Mouse (Mus musculus) lung, embryonic 14.5 days (tissue): ENCODE data around the gene Acpp. TPM values are rescaled to one million over a fixed set of nuclear protein-coding genes. Genes with fewer than 3 reads are reported as not detected.

Experiments used
- ATAC-seq: fragments of 200-750 bp; cut with Nextera tagmentation; 2 replicates; pipeline ENCODE4 v1.8.0; 2017; ENCODE audit warnings: mild to moderate bottlenecking, moderate TSS enrichment, moderate library complexity; ENCODE audit not compliant: insufficient read depth
- DNase-seq: peaks from one replicate; pipeline ENCODE4 v3.0.0-alpha.2; 2015
- H3K27ac ChIP-seq: fragments of 300-500 bp; sonication (generic); 2 replicates; pipeline ENCODE4 v1.5.1; 2014; ENCODE audit warnings: low read depth, mild to moderate bottlenecking, moderate library complexity
- H3K27me3 ChIP-seq: fragments of 300-500 bp; sonication (generic); 2 replicates; pipeline ENCODE4 v1.6.1; 2014; ENCODE audit warnings: low read length, control low read depth; ENCODE audit not compliant: insufficient read depth
- H3K36me3 ChIP-seq: fragments of 300-500 bp; sonication (generic); 2 replicates; pipeline ENCODE4 v1.6.1; 2014; ENCODE audit warnings: control low read depth; ENCODE audit not compliant: insufficient read depth
- H3K4me1 ChIP-seq: fragments of 300-500 bp; sonication (generic); 2 replicates; pipeline ENCODE4 v1.6.1; 2014; ENCODE audit warnings: antibody characterized with exemption, control low read depth; ENCODE audit not compliant: insufficient read depth
- H3K4me2 ChIP-seq: fragments of 300-500 bp; sonication (generic); 2 replicates; pipeline ENCODE4 v1.6.1; 2014; ENCODE audit warnings: mild to moderate bottlenecking
- H3K4me3 ChIP-seq: fragments of 300-500 bp; sonication (generic); 2 replicates; pipeline ENCODE4 v1.5.1; 2014; ENCODE audit warnings: low read depth, low read length
- H3K9ac ChIP-seq: fragments of 300-500 bp; sonication (generic); 2 replicates; pipeline ENCODE4 v1.6.1; 2014
- H3K9me3 ChIP-seq: fragments of 300-500 bp; sonication (generic); 2 replicates; pipeline ENCODE4 v1.6.1; 2016; ENCODE audit warnings: low read depth, low read length, control low read depth
- CTCF ChIP-seq: IDR thresholded peaks from 2 replicates; pipeline ENCODE4 v1.5.1; 2016; ENCODE audit warnings: antibody characterized with exemption, low read depth
- WGBS: fragments of 180-500 bp; shearing (Covaris S2); extraction: QIAGEN DNeasy Blood & Tissue Kit; methylation state at CpG from one replicate; pipeline ENCODE4 v1.1.7; 2014; 5-methylcytosine and 5-hydroxymethylcytosine counted together
- polyA plus RNA-seq: library from polyadenylated mRNA; unstranded; fragments of >200 nt; fragmentation: Nextera tagmentation; extraction: Ambion mirVana; gene quantifications from 2 replicates; pipeline ENCODE4 v1.2.1, GENCODE M21; 2014

Gene Acpp
- polyA plus RNA-seq, 1 experiment from 2014 or later: 0.21 TPM

- peak; percentile 99 for DNase-seq
- peak within 1 kb of the TSS; percentile 83 for H3K9ac ChIP-seq
These were observed 74.7 kb downstream of the Acpp start, which contains the start of gene Dnajc13 for GRCm38 (mm10) chr9:104262823-104263352. Gene Dnajc13, minus strand, starts transcription at chr9:104262930.

GRCm38 (mm10) chr9:104262016-104262762 is 75.4 kb downstream of the Acpp start:
- Histone ChIP-seq H3K4me2 (peak overlapping the region; percentile 95), H3K4me1 (peaks cover 11% of the 10 kb centered on the region; the same call in 1 of the 2 replicates), H3K36me3 (no peaks in the 10 kb centered on the region), H3K27ac (peak overlapping the region; percentile 84), H3K27me3 (no peaks in the 10 kb centered on the region), H3K4me3 (peak overlapping the region; percentile 97), H3K9me3 (no peaks in the 10 kb centered on the region), H3K9ac (peak overlapping the region; percentile 83)
- WGBS: under 1% methylated on average over 45 of the region's 46 CpGs
- DNase-seq: peak; percentile 54
- ATAC-seq: peak; percentile 72
- TF ChIP-seq CTCF: no peak

More at GRCm38 (mm10) chr9:104262823-104263352, 74.7 kb downstream of the Acpp start, which contains the start of gene Dnajc13:
- TF ChIP-seq CTCF: no peak
- ATAC-seq: peak; percentile 98
- H3K36me3 ChIP-seq: no peaks in the 10 kb centered on the region
- H3K9me3 ChIP-seq: no peaks in the 10 kb centered on the region
- peak within 1 kb of the TSS; percentile 84 for H3K27ac ChIP-seq
- H3K4me2 ChIP-seq: peak within 1 kb of the TSS; percentile 95
- under 1% methylated on average over 60 of the region's 60 CpGs for WGBS
- H3K27me3 ChIP-seq: no peaks in the 10 kb centered on the region
- peaks cover 11% of the 10 kb centered on the region; the same call in 1 of the 2 replicates for H3K4me1 ChIP-seq
- H3K4me3 ChIP-seq: peak within 1 kb of the TSS; percentile 97

DNA sequence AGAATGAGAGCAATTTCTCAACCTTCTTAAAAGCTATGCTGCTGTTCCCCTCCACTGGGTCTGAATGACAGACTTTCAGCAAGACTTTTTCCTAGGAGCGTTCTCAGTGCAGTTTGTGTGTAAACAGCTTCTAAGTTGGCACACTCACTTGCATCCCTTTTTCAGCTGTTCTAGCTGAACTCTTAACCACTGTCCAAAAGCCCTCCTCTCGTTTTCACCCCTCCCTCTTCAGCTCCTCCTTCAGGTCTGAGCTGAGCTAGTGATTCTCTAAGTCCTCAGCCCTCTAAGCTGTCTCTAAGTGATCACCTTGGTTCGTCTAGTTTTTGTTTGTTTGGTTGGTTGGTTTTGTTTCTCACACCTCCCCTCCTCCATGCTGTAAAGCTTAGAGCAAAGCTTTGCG is 77.2 kb downstream of the Acpp start:
- peaks cover 11% of the 10 kb centered on the region; the same call in 1 of the 2 replicates for H3K4me1 ChIP-seq
- H3K4me3 ChIP-seq: no peak overlapping the region
- H3K4me2 ChIP-seq: no peak overlapping the region
- TF ChIP-seq CTCF: no peak
- H3K9me3 ChIP-seq: no peaks in the 10 kb centered on the region
- H3K36me3 ChIP-seq: no peaks in the 10 kb centered on the region
- DNase-seq (no peak), ATAC-seq (no peak)
- no peaks in the 10 kb centered on the region for H3K27me3 ChIP-seq
- no peak overlapping the region for H3K27ac ChIP-seq
- WGBS: 47% methylated on average over 4 of the region's 4 CpGs
- H3K9ac ChIP-seq: no peak overlapping the region

DNA sequence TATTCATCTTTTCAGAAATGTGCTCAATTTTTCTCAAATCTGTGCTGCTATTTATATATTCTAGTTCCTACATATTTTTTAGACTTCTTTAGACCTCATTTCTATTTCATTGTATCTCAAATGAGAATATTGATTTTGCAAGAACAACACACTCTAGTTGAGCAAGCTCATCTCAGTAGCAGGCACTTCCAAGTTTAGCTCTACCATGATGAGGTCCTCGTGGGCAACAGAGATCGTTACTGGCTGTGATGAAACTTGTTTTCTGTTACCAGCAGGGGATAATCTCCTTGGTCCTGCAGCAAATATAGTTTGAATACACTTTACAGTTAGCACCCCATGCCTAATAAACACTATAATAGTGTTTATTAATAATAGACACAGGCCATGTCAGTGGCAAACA is 81.5 kb downstream of the Acpp start:
- no peak for ATAC-seq
- no peak overlapping the region for H3K27ac ChIP-seq
- H3K4me3 ChIP-seq: no peak overlapping the region
- no peak for TF ChIP-seq CTCF
- DNase-seq: no peak
- no peak overlapping the region for H3K9ac ChIP-seq
- no peaks in the 10 kb centered on the region for H3K9me3 ChIP-seq
- WGBS: 74% methylated on average over 2 of the region's 2 CpGs
- H3K4me2 ChIP-seq: no peak overlapping the region
- H3K27me3 ChIP-seq: no peaks in the 10 kb centered on the region
- H3K36me3 ChIP-seq: no peaks in the 10 kb centered on the region
- peaks cover 2% of the 10 kb centered on the region; the same call in 1 of the 2 replicates for H3K4me1 ChIP-seq

DNA sequence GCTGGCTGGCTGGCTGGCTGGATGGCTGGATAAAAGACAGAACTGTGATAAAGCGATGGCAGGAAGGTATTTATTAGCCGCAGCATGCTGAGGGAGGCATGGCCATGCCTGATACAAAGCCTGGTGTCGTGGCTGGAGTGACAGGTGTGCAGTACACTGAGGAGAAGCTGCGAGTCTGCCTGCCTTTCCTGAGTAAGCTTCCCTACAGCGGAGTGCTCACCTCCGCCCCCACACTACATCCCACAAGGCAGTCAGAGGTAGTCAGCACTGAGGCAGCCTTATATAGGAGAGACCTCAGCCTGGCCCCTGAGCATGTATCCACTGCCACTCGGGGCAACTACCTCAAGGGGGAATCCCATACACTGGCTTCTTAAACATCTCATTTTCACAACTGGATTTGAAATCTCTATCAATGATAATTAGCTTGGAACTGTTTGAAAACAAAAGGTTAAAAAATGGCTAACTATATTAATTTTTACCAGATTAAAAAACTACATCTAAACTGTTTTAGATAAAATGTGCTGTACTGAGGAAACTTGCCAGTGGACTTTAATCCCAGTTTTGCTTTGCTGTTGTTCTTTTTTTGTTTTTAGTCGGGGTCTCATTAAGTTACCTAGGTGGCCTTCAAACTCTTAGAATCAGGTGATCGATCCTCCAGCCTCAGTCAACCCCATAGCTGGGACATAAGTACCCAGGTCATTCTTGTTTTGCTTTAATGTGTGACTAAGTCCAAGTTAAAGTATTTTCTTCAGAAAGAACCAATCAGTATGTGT is 83.0 kb downstream of the Acpp start:
- TF ChIP-seq CTCF: no peak
- Histone ChIP-seq H3K4me2 (no peak overlapping the region), H3K27me3 (no peaks in the 10 kb centered on the region), H3K9ac (no peak overlapping the region), H3K9me3 (no peaks in the 10 kb centered on the region), H3K36me3 (no peaks in the 10 kb centered on the region), H3K27ac (no peak overlapping the region), H3K4me1 (no peaks in the 10 kb centered on the region), H3K4me3 (no peak overlapping the region)
- 70% methylated on average over 9 of the region's 9 CpGs for WGBS
- ATAC-seq (no peak), DNase-seq (no peak)

DNA sequence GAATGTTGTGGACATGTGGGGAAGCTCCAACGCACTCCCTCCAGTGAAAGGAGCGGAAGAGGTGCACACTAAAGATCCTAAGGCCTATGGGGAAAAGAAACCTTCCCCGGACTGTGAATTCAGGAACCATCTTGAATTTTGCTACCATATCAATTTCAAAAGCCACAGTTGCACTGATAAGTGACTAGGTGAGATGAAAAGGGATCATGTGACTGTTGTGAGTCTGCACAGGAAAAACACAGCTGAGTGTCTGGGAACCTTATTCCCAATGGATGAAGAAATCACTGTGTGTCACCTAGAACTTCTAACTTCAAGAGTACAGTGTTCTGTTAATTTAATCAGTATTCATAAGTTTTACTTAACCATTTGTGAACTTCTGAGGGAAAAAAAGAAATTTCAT is 84.9 kb downstream of the Acpp start:
- H3K9ac ChIP-seq: no peak overlapping the region
- H3K27ac ChIP-seq: no peak overlapping the region
- no peaks in the 10 kb centered on the region for H3K4me1 ChIP-seq
- no peaks in the 10 kb centered on the region for H3K27me3 ChIP-seq
- no peaks in the 10 kb centered on the region for H3K9me3 ChIP-seq
- WGBS: 96% methylated on average over 3 of the region's 3 CpGs
- H3K4me3 ChIP-seq: no peak overlapping the region
- ATAC-seq (no peak), DNase-seq (no peak)
- TF ChIP-seq CTCF: no peak
- H3K36me3 ChIP-seq: no peaks in the 10 kb centered on the region
- no peak overlapping the region for H3K4me2 ChIP-seq

DNA sequence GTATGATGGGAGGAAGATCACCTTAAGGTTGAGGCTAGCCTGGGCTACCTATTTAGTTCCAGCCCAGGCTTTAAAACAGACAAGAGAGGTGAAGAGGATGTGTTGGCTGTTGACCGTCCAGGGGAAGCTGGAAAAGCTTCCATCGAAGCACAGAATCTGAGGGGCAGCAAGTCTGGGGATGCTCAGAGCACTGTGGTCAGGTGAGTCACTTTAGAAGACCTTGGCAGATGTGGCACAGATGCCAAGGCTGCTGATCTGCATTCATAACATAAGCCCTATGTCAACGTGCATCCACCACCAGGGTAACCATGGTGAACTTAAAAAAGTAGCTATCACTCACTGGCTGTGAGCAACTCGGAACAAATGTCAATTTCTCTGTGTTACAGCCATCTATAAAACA is 85.9 kb downstream of the Acpp start:
- Histone ChIP-seq H3K9ac (no peak overlapping the region), H3K4me2 (no peak overlapping the region), H3K27ac (no peak overlapping the region), H3K36me3 (no peaks in the 10 kb centered on the region), H3K4me3 (no peak overlapping the region), H3K27me3 (no peaks in the 10 kb centered on the region), H3K4me1 (no peaks in the 10 kb centered on the region), H3K9me3 (no peaks in the 10 kb centered on the region)
- no peak for ATAC-seq
- DNase-seq: no peak
- 94% methylated on average over 4 of the region's 4 CpGs for WGBS
- TF ChIP-seq CTCF: no peak
